Mouse (Mus musculus): ENCODE measurements around the gene Szt2. TPM values are rescaled to one million over a fixed set of nuclear protein-coding genes. Genes with fewer than 3 reads are reported as not detected.

Gene Szt2
- polyA plus RNA-seq, 1 experiment from 2014 or later, result 7.6 TPM

- Histone ChIP-seq H3K27ac (replicated peaks) (no peak overlapping the region), H3K4me3 (replicated peaks) (no peak overlapping the region), H3K36me3 (peaks cover 60% of the 10 kb centered on the region), H3K4me2 (replicated peaks) (no peak overlapping the region), H3K9me3 (replicated peaks) (no peaks in the 10 kb centered on the region), H3K4me1 (peaks cover 1% of the 10 kb centered on the region; the same call in 1 of the 2 replicates), H3K9ac (no peak overlapping the region), H3K27me3 (no peaks in the 10 kb centered on the region)
- 88% methylated on average over 12 of the region's 12 CpGs for WGBS
- no peak for ATAC-seq (ENCODE audit: insufficient number of reproducible peaks, low FRiP score, low TSS enrichment, low read depth)
Measured at GRCm38 (mm10) chr4:118402701-118403100, 6.4 kb downstream of the Szt2 start.

- 96% methylated on average over 5 of the region's 5 CpGs for WGBS
- Histone ChIP-seq H3K4me1 (no peaks in the 10 kb centered on the region), H3K4me2 (replicated peaks) (no peak overlapping the region), H3K4me3 (replicated peaks) (no peak overlapping the region), H3K27ac (replicated peaks) (no peak overlapping the region), H3K36me3 (peaks cover 68% of the 10 kb centered on the region), H3K9ac (no peak overlapping the region), H3K27me3 (no peaks in the 10 kb centered on the region), H3K9me3 (replicated peaks) (no peaks in the 10 kb centered on the region)
- ATAC-seq (ENCODE audit: insufficient number of reproducible peaks, low FRiP score, low TSS enrichment, low read depth), result no peak
Measured at GRCm38 (mm10) chr4:118401918-118402317, 7.2 kb downstream of the Szt2 start.

GRCm38 (mm10) chr4:118401421-118401820 is 7.7 kb downstream of the Szt2 start:
- no peak for ATAC-seq (ENCODE audit: insufficient number of reproducible peaks, low FRiP score, low TSS enrichment, low read depth)
- Histone ChIP-seq H3K27ac (replicated peaks) (no peak overlapping the region), H3K4me1 (no peaks in the 10 kb centered on the region), H3K9me3 (replicated peaks) (no peaks in the 10 kb centered on the region), H3K27me3 (no peaks in the 10 kb centered on the region), H3K9ac (no peak overlapping the region), H3K4me3 (replicated peaks) (no peak overlapping the region), H3K36me3 (peaks cover 73% of the 10 kb centered on the region), H3K4me2 (replicated peaks) (no peak overlapping the region)
- 92% methylated on average over 3 of the region's 3 CpGs for WGBS

- no peaks in the 10 kb centered on the region for H3K4me1 ChIP-seq
Measured at GRCm38 (mm10) chr4:118398400-118398799, 10.7 kb downstream of the Szt2 start.

GRCm38 (mm10) chr4:118396433-118396832 is 12.6 kb downstream of the Szt2 start:
- no peak for ATAC-seq (ENCODE audit: insufficient number of reproducible peaks, low FRiP score, low TSS enrichment, low read depth)
- no peaks in the 10 kb centered on the region for H3K9me3 ChIP-seq (replicated peaks)
- H3K36me3 ChIP-seq, result peaks cover 87% of the 10 kb centered on the region
- no peak overlapping the region for H3K4me3 ChIP-seq (replicated peaks)
- no peaks in the 10 kb centered on the region for H3K4me1 ChIP-seq
- H3K27ac ChIP-seq (replicated peaks), result no peak overlapping the region
- H3K27me3 ChIP-seq, result no peaks in the 10 kb centered on the region
- no peak overlapping the region for H3K9ac ChIP-seq
- WGBS, result 70% methylated on average over 3 of the region's 3 CpGs
- no peak overlapping the region for H3K4me2 ChIP-seq (replicated peaks)

More at GRCm38 (mm10) chr4:118398400-118398799, 10.7 kb downstream of the Szt2 start:
- no peak for ATAC-seq (ENCODE audit: insufficient number of reproducible peaks, low FRiP score, low TSS enrichment, low read depth)
- Histone ChIP-seq H3K27ac (replicated peaks) (no peak overlapping the region), H3K9me3 (replicated peaks) (no peaks in the 10 kb centered on the region), H3K27me3 (no peaks in the 10 kb centered on the region), H3K9ac (no peak overlapping the region), H3K36me3 (peaks cover 87% of the 10 kb centered on the region), H3K4me2 (replicated peaks) (no peak overlapping the region), H3K4me3 (replicated peaks) (no peak overlapping the region)
- WGBS, result 92% methylated on average over 6 of the region's 6 CpGs

GRCm38 (mm10) chr4:118395289-118395688 is 13.8 kb downstream of the Szt2 start:
- WGBS, result 92% methylated on average over 4 of the region's 4 CpGs
- Histone ChIP-seq H3K36me3 (peaks cover 92% of the 10 kb centered on the region), H3K4me2 (replicated peaks) (no peak overlapping the region), H3K4me1 (no peaks in the 10 kb centered on the region), H3K27ac (replicated peaks) (no peak overlapping the region), H3K9ac (no peak overlapping the region), H3K27me3 (no peaks in the 10 kb centered on the region), H3K4me3 (replicated peaks) (no peak overlapping the region), H3K9me3 (replicated peaks) (no peaks in the 10 kb centered on the region)
- no peak for ATAC-seq (ENCODE audit: insufficient number of reproducible peaks, low FRiP score, low TSS enrichment, low read depth)

- Histone ChIP-seq H3K9ac (no peak overlapping the region), H3K27ac (replicated peaks) (no peak overlapping the region), H3K4me1 (no peaks in the 10 kb centered on the region), H3K36me3 (peaks cover 94% of the 10 kb centered on the region), H3K27me3 (no peaks in the 10 kb centered on the region), H3K9me3 (replicated peaks) (no peaks in the 10 kb centered on the region), H3K4me3 (replicated peaks) (no peak overlapping the region), H3K4me2 (replicated peaks) (no peak overlapping the region)
- WGBS, result 91% methylated on average over 6 of the region's 6 CpGs
- no peak for ATAC-seq (ENCODE audit: insufficient number of reproducible peaks, low FRiP score, low TSS enrichment, low read depth)
Measured at GRCm38 (mm10) chr4:118394505-118394904, 14.6 kb downstream of the Szt2 start.

GRCm38 (mm10) chr4:118390146-118390545 is 18.9 kb downstream of the Szt2 start:
- no peak overlapping the region for H3K27ac ChIP-seq (replicated peaks)
- H3K9me3 ChIP-seq (replicated peaks), result no peaks in the 10 kb centered on the region
- H3K27me3 ChIP-seq, result no peaks in the 10 kb centered on the region
- no peak overlapping the region for H3K4me2 ChIP-seq (replicated peaks)
- no peak overlapping the region for H3K9ac ChIP-seq
- H3K4me1 ChIP-seq, result no peaks in the 10 kb centered on the region
- no peak for ATAC-seq (ENCODE audit: insufficient number of reproducible peaks, low FRiP score, low TSS enrichment, low read depth)
- H3K4me3 ChIP-seq (replicated peaks), result no peak overlapping the region
- 93% methylated on average over 11 of the region's 11 CpGs for WGBS
- peaks cover 99% of the 10 kb centered on the region for H3K36me3 ChIP-seq

- Histone ChIP-seq H3K4me3 (replicated peaks) (no peak overlapping the region), H3K9me3 (replicated peaks) (no peaks in the 10 kb centered on the region), H3K4me2 (replicated peaks) (no peak overlapping the region), H3K36me3 (peaks cover 100% of the 10 kb centered on the region), H3K9ac (no peak overlapping the region), H3K4me1 (no peaks in the 10 kb centered on the region), H3K27ac (replicated peaks) (no peak overlapping the region), H3K27me3 (no peaks in the 10 kb centered on the region)
- ATAC-seq (ENCODE audit: insufficient number of reproducible peaks, low FRiP score, low TSS enrichment, low read depth), result no peak
- 90% methylated on average over 8 of the region's 8 CpGs for WGBS
Measured at GRCm38 (mm10) chr4:118387316-118387715, 21.8 kb downstream of the Szt2 start.

- H3K4me3 ChIP-seq (replicated peaks), result no peak overlapping the region
- no peak overlapping the region for H3K4me2 ChIP-seq (replicated peaks)
- 93% methylated on average over 7 of the region's 7 CpGs for WGBS
- H3K9ac ChIP-seq, result no peak overlapping the region
- H3K4me1 ChIP-seq, result no peaks in the 10 kb centered on the region
- no peak for ATAC-seq (ENCODE audit: insufficient number of reproducible peaks, low FRiP score, low TSS enrichment, low read depth)
- H3K9me3 ChIP-seq (replicated peaks), result no peaks in the 10 kb centered on the region
- no peak overlapping the region for H3K27ac ChIP-seq (replicated peaks)
- no peaks in the 10 kb centered on the region for H3K27me3 ChIP-seq
- peaks cover 96% of the 10 kb centered on the region for H3K36me3 ChIP-seq
Measured at GRCm38 (mm10) chr4:118383271-118383670, 25.8 kb downstream of the Szt2 start.

GRCm38 (mm10) chr4:118375999-118376398 is 33.1 kb downstream of the Szt2 start:
- H3K9ac ChIP-seq, result no peak overlapping the region
- WGBS, result 89% methylated on average over 6 of the region's 6 CpGs
- no peak overlapping the region for H3K4me3 ChIP-seq (replicated peaks)
- no peaks in the 10 kb centered on the region for H3K27me3 ChIP-seq
- H3K9me3 ChIP-seq (replicated peaks), result no peaks in the 10 kb centered on the region
- no peak overlapping the region for H3K27ac ChIP-seq (replicated peaks)
- no peak for ATAC-seq (ENCODE audit: insufficient number of reproducible peaks, low FRiP score, low TSS enrichment, low read depth)
- H3K36me3 ChIP-seq, result peaks cover 95% of the 10 kb centered on the region
- no peaks in the 10 kb centered on the region for H3K4me1 ChIP-seq
- no peak overlapping the region for H3K4me2 ChIP-seq (replicated peaks)

- H3K9ac ChIP-seq, result no peak overlapping the region
- ATAC-seq (ENCODE audit: insufficient number of reproducible peaks, low FRiP score, low TSS enrichment, low read depth), result no peak
- H3K4me3 ChIP-seq (replicated peaks), result no peak overlapping the region
- no peak overlapping the region for H3K4me2 ChIP-seq (replicated peaks)
- H3K27ac ChIP-seq (replicated peaks), result no peak overlapping the region
- WGBS, result 90% methylated on average over 13 of the region's 13 CpGs
- H3K27me3 ChIP-seq, result no peaks in the 10 kb centered on the region
- no peaks in the 10 kb centered on the region for H3K9me3 ChIP-seq (replicated peaks)
- H3K4me1 ChIP-seq, result no peaks in the 10 kb centered on the region
- peaks cover 91% of the 10 kb centered on the region for H3K36me3 ChIP-seq
Measured at GRCm38 (mm10) chr4:118371822-118372221, 37.3 kb downstream of the Szt2 start.
